Mouse (Mus musculus) lung, adult 2 months (tissue): Measurements from ENCODE around the gene Hyal2.

Source experiments
- CTCF ChIP-seq: fragments of 200-500 bp; IDR thresholded peaks from 2 replicates; pipeline ENCODE4 v1.5.1; 2011; ENCODE audit warnings: mild to moderate bottlenecking, low read length, control low read depth; ENCODE audit not compliant: insufficient read depth
- POLR2A ChIP-seq: fragments of 200-500 bp; IDR thresholded peaks from 2 replicates; pipeline ENCODE4 v1.6.1; 2011; ENCODE audit warnings: low read depth, mild to moderate bottlenecking, control low read depth, low read length, borderline replicate concordance; ENCODE audit errors: extremely low read depth

GRCm38 (mm10) chr9:107582509-107583062 is 14.8 kb downstream of the Hyal2 start:
- TF ChIP-seq POLR2A = no peak
- TF ChIP-seq CTCF = no peak
